Mouse (Mus musculus) CD4-positive, CD25-positive, alpha-beta regulatory T cell, adult 2 months (primary cell): ENCODE measurements around the gene Ccr8.
A peak's percentile ranks its signal among the peaks of the same experiment; 100 is the strongest.

Source experiments
- DNase-seq: peaks from one replicate; pipeline ENCODE4 v3.0.0-alpha.2; 2012; ENCODE audit warnings: low read depth, low spot score

The Ccr8 gene

GRCm38 (mm10) chr9:120091696-120092238, at the start of gene Ccr8:
TSS of gene Ccr8 (plus strand) at chr9:120092114.
- DNase-seq = peak; percentile 78

GRCm38 (mm10) chr9:120043115-120043514, 48.8 kb upstream of the Ccr8 start:
- no peak for DNase-seq

- no peak for DNase-seq
These were observed 43.4 kb upstream of the Ccr8 start for GRCm38 (mm10) chr9:120048495-120048894.

- DNase-seq = no peak
These were observed 42.5 kb upstream of the Ccr8 start for GRCm38 (mm10) chr9:120049407-120049806.

- DNase-seq = peak; percentile 89
These were observed 37.2 kb upstream of the Ccr8 start for GRCm38 (mm10) chr9:120054545-120055277.

GRCm38 (mm10) chr9:120056201-120056600, 35.7 kb upstream of the Ccr8 start:
- DNase-seq = peak; percentile 68

GRCm38 (mm10) chr9:120058730-120059129, 33.2 kb upstream of the Ccr8 start:
- no peak for DNase-seq

- DNase-seq = no peak
These were observed 27.6 kb upstream of the Ccr8 start for GRCm38 (mm10) chr9:120064317-120064716.

- DNase-seq = no peak
These were observed 24.3 kb upstream of the Ccr8 start for GRCm38 (mm10) chr9:120067609-120068008.

- peak; percentile 39 for DNase-seq
These were observed 23.9 kb upstream of the Ccr8 start for GRCm38 (mm10) chr9:120068047-120068446.

GRCm38 (mm10) chr9:120069779-120070178, 22.1 kb upstream of the Ccr8 start, which contains the start of gene Cx3cr1:
TSS of gene Cx3cr1 (minus strand) at chr9:120069879.
- DNase-seq = no peak

- no peak for DNase-seq
These were observed 20.7 kb upstream of the Ccr8 start for GRCm38 (mm10) chr9:120071251-120071650.

GRCm38 (mm10) chr9:120073169-120073568, 18.7 kb upstream of the Ccr8 start:
- DNase-seq = peak; percentile 76

GRCm38 (mm10) chr9:120074516-120074915, 17.4 kb upstream of the Ccr8 start:
- peak; percentile 91 for DNase-seq

- peak; percentile 64 for DNase-seq
These were observed 13.7 kb upstream of the Ccr8 start for GRCm38 (mm10) chr9:120078241-120078640.

- peak; percentile 61 for DNase-seq
These were observed 12.0 kb upstream of the Ccr8 start for GRCm38 (mm10) chr9:120079901-120080300.

GRCm38 (mm10) chr9:120080546-120081108, 11.3 kb upstream of the Ccr8 start:
- DNase-seq = peak; percentile 48

GRCm38 (mm10) chr9:120081247-120081646, 10.7 kb upstream of the Ccr8 start:
- DNase-seq = peak; percentile 67

- DNase-seq = no peak
These were observed 9.9 kb upstream of the Ccr8 start for GRCm38 (mm10) chr9:120081967-120082366.

GRCm38 (mm10) chr9:120082691-120083090, 9.2 kb upstream of the Ccr8 start:
- DNase-seq = peak; percentile 71

GRCm38 (mm10) chr9:120083158-120083894, 8.6 kb upstream of the Ccr8 start:
- DNase-seq = no peak

- peak; percentile 63 for DNase-seq
These were observed 7.5 kb upstream of the Ccr8 start for GRCm38 (mm10) chr9:120084406-120084805.
